Mouse (Mus musculus) liver, adult 2 months (tissue): ENCODE measurements at regions not wholly inside any gene's neighbourhood (a gene's known extent, or its start where the extent isn't known, plus 50 kb on each side); places are given as distances from the start of the nearest gene placed in this dataset.

Source experiments
- CTCF ChIP-seq: fragments of 200-500 bp; IDR thresholded peaks from 2 replicates; pipeline ENCODE4 v1.5.1; 2011; ENCODE audit warnings: low read depth, low read length, control low read depth
- POLR2A ChIP-seq: fragments of 200-500 bp; IDR thresholded peaks from 2 replicates; pipeline ENCODE4 v1.6.1; 2011; ENCODE audit warnings: low read length, control low read depth; ENCODE audit not compliant: insufficient read depth; ENCODE audit errors: extremely low read depth

DNA sequence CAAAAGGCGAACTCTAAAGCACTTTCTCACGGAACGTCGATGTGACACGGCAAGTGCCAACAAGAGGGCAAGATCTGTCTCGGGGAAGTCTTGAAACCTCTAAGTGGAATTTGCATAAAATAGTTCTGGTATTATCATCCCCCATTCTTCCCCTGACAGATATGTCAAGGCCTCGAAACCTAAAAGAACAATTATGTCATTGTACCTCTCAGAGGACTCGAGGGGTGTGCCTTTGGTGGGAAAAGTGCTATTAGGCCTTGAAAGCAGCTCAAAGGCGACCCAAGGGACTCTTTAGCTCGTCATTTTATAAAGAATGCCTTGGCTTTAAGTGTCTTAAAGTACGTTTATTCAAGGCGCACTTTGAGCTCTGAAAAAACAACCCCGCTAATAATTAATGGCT is 443.5 kb downstream of the Vrk1 start:
- TF ChIP-seq CTCF (no peak), POLR2A (no peak)
